Mouse (Mus musculus): ENCODE results near the gene Psma6. TPM values are rescaled to one million over a fixed set of nuclear protein-coding genes. Genes with fewer than 3 reads are reported as not detected.
A peak's percentile ranks its signal among the peaks of the same experiment; 100 is the strongest.

The Psma6 gene
- polyA plus RNA-seq, 1 experiment from 2014 or later = 281 TPM

DNA sequence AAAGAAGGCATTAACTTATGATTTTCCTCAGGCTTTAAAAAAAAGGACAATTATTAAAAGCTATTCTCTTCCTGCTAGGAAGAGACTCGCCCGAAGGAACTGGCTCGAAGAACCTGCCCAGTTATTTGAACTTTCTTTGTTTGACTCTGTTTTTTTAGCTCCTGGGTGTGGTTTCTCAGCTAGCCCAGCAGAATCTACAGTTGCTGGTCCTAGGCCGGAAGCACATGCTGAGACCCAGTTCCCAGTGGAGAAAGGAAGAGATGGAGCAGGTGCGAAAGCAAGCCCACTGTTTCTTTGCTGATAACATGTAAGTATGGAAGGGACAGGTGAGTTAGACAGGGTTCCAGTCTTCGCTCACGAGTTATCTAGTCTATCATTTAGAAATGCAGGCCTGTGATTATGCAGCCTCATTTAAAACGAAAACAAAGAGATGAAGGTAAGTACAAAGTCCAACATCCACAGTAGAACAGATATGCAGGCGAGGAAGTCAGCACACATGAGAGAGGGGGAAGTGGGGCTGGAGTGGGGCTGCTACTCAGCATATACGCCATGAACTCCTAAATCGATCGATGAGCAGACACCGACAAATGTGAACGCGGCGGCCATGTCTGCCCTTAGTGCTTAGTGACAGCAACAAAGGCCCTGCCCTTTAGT is 6.9 kb upstream of the Psma6 start:
- H3K9me3 ChIP-seq (replicated peaks) = no peaks in the 10 kb centered on the region
- no peaks in the 10 kb centered on the region for H3K4me1 ChIP-seq (replicated peaks)
- no peak overlapping the region for H3K4me3 ChIP-seq (replicated peaks)
- no peak for DNase-seq
- no peak for ATAC-seq (ENCODE audit: low read depth)
- no peak overlapping the region for H3K4me2 ChIP-seq
- no peak overlapping the region for H3K27ac ChIP-seq
- H3K9ac ChIP-seq = no peak overlapping the region
- H3K27me3 ChIP-seq = no peaks in the 10 kb centered on the region
- H3K36me3 ChIP-seq = peaks cover 4% of the 10 kb centered on the region
- 83% methylated on average over 16 of the region's 16 CpGs for WGBS (ENCODE audit: insufficient replicate concordance)

GRCm38 (mm10) chr12:55377610-55377980 is 6.4 kb upstream of the Psma6 start:
- no peak overlapping the region for H3K4me2 ChIP-seq
- no peak overlapping the region for H3K27ac ChIP-seq
- DNase-seq (no peak), ATAC-seq (ENCODE audit: low read depth) (no peak)
- peaks cover 4% of the 10 kb centered on the region for H3K36me3 ChIP-seq
- no peak overlapping the region for H3K4me3 ChIP-seq (replicated peaks)
- WGBS (ENCODE audit: insufficient replicate concordance) = 71% methylated on average over 6 of the region's 6 CpGs
- no peaks in the 10 kb centered on the region for H3K4me1 ChIP-seq (replicated peaks)
- no peak overlapping the region for H3K9ac ChIP-seq
- no peaks in the 10 kb centered on the region for H3K9me3 ChIP-seq (replicated peaks)
- H3K27me3 ChIP-seq = no peaks in the 10 kb centered on the region

DNA sequence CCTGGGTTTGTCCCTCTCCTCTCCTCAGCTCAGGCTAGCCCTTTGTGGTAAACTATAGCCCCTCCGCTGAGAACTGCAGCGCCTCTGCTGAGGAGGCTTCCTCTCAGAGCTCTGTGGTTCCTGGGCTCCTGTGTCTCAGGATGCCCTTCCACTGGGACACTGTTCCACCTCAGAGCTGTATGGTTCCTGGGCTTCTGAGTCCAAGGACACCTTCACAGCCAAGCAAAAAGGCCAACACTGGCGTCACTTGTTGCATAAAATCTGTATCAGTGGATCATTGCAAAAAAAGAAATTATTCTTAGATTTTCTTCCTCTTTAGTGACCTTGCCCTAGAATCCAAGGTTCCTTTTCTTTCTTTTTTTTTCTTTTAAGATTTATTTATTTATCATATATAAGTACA is 804 bp downstream of the Psma6 start:
- DNase-seq (no peak), ATAC-seq (ENCODE audit: low read depth) (no peak)
- no peak overlapping the region for H3K4me2 ChIP-seq
- H3K27ac ChIP-seq = no peak overlapping the region
- no peaks in the 10 kb centered on the region for H3K36me3 ChIP-seq
- WGBS (ENCODE audit: insufficient replicate concordance) = 69% methylated on average over 3 of the region's 3 CpGs
- H3K27me3 ChIP-seq = no peaks in the 10 kb centered on the region
- no peak overlapping the region for H3K4me3 ChIP-seq (replicated peaks)
- H3K9me3 ChIP-seq (replicated peaks) = no peaks in the 10 kb centered on the region
- no peak overlapping the region for H3K9ac ChIP-seq
- peaks cover 28% of the 10 kb centered on the region for H3K4me1 ChIP-seq (replicated peaks)

DNA sequence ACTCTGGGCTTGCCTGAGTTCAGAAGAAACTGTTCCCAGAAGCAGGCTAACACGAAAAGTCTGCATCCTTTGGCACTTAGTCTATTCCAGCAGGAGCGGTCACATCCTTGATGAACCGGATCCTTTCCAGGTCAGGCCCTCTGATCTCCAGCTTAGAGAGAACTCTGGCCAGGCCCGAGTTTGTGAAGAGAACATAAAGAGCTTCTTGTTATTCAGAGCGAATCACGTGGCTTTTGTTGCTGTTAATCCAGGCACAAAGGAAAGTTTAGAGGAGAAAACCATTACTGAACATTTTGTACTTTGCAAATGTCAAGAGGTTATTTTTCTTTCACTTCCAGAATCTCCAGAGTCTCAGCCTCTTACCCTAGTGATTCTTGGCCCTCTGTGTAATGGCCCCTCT is 1.9 kb downstream of the Psma6 start:
- WGBS (ENCODE audit: insufficient replicate concordance) = 73% methylated on average over 6 of the region's 6 CpGs
- DNase-seq = no peak

GRCm38 (mm10) chr12:55386456-55386855 is 2.4 kb downstream of the Psma6 start:
- no peaks in the 10 kb centered on the region for H3K36me3 ChIP-seq
- no peak overlapping the region for H3K4me3 ChIP-seq (replicated peaks)
- peaks cover 34% of the 10 kb centered on the region for H3K4me1 ChIP-seq (replicated peaks)
- ATAC-seq (ENCODE audit: low read depth) = no peak
- no peaks in the 10 kb centered on the region for H3K9me3 ChIP-seq (replicated peaks)
- peaks cover 12% of the 10 kb centered on the region for H3K27me3 ChIP-seq
- no peak for DNase-seq
- no peak overlapping the region for H3K9ac ChIP-seq
- H3K4me2 ChIP-seq = no peak overlapping the region
- no peak overlapping the region for H3K27ac ChIP-seq
- 74% methylated on average over 9 of the region's 9 CpGs for WGBS (ENCODE audit: insufficient replicate concordance)

More for the DNA sequence above, 1.9 kb downstream of the Psma6 start:
- H3K27me3 ChIP-seq = peaks cover 8% of the 10 kb centered on the region; the same call in 1 of the 2 replicates
- no peak overlapping the region for H3K27ac ChIP-seq
- H3K36me3 ChIP-seq = no peaks in the 10 kb centered on the region
- H3K9ac ChIP-seq = no peak overlapping the region
- no peak overlapping the region for H3K4me2 ChIP-seq
- no peak overlapping the region for H3K4me3 ChIP-seq (replicated peaks)
- ATAC-seq (ENCODE audit: low read depth) = no peak
- peaks cover 34% of the 10 kb centered on the region for H3K4me1 ChIP-seq (replicated peaks)
- no peaks in the 10 kb centered on the region for H3K9me3 ChIP-seq (replicated peaks)

DNA sequence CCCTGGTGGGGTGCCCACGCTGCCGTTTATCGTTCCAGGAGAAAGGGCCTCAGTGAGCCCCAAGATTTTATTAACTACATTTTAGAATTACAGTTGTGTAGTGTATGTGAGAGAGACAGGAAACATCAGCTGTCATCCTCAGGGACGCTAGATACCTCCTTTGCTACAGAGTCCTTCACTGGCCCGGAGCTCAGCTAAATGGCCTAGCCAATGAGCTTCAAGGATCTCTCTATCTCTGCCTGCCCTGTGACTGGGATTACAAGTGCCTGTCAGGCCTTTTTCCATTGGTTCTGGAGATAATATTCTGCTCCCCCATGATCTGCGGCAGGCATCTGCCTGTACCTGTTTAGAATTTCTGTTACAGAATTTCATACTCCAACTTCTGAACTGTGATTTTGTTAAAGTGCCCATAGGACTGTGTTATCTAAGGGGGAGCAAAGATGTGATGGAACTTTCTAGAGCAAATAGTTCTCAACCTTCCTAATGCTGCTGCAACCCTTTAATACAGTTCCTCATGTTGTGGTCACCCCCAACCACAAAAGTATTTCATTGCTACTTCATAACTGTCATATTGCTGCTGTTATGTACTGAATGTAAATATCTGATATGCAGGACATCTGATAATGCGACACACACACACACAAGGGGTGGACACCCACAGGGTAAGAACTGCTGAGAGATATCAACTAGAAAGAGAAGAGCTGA is 3.2 kb downstream of the Psma6 start:
- no peak overlapping the region for H3K27ac ChIP-seq
- WGBS (ENCODE audit: insufficient replicate concordance) = 44% methylated on average over 7 of the region's 7 CpGs

DNA sequence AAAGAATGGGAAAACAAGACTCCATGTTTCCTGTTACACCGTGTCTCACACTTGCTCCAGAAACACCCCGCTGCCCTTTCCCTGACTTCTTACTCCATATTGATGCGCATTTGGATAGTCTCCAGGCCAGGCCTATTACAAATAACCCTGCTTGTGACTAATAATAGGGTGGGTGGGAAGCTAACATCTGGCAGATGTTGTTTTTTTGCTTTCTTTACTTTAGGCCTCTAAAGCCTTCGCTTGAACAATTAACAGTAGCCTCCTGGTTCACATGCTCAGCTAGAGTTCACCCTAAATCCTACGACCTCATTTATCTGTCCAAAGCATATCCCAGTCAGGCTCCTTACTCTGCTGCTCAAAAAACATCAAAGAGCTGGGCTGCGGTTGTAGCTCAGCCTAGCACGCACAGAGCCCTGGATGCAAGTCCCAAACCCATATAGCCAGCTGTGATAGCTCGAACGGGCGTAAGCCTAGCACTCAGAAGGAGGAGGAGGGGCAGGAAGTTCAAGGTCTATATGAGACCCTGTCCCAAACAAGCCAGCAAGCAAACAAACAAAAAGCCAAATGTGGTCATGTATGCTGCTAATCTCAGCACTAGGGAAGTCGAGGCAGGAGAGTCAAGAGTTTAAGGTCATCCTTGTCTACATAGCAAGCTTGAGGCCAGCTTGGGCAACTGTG is 3.9 kb downstream of the Psma6 start:
- H3K4me1 ChIP-seq (replicated peaks) = peaks cover 34% of the 10 kb centered on the region
- H3K9ac ChIP-seq = peak overlapping the region; percentile 17; the same call in 1 of the 2 replicates
- peaks cover 13% of the 10 kb centered on the region for H3K27me3 ChIP-seq
- H3K4me2 ChIP-seq = no peak overlapping the region
- no peaks in the 10 kb centered on the region for H3K9me3 ChIP-seq (replicated peaks)
- H3K4me3 ChIP-seq (replicated peaks) = no peak overlapping the region
- WGBS (ENCODE audit: insufficient replicate concordance) = 45% methylated on average over 11 of the region's 11 CpGs
- ATAC-seq (ENCODE audit: low read depth) = no peak
- H3K27ac ChIP-seq = peak overlapping the region; percentile 29; the same call in 1 of the 2 replicates
- no peaks in the 10 kb centered on the region for H3K36me3 ChIP-seq
- no peak for DNase-seq

More for the DNA sequence above, 3.2 kb downstream of the Psma6 start:
- H3K4me3 ChIP-seq (replicated peaks) = no peak overlapping the region
- no peak overlapping the region for H3K4me2 ChIP-seq
- H3K4me1 ChIP-seq (replicated peaks) = peaks cover 34% of the 10 kb centered on the region
- no peaks in the 10 kb centered on the region for H3K36me3 ChIP-seq
- DNase-seq (no peak), ATAC-seq (ENCODE audit: low read depth) (0 out of 2 replicates have a peak, but pooled peaks have one; percentile 29)
- H3K9me3 ChIP-seq (replicated peaks) = no peaks in the 10 kb centered on the region
- peaks cover 13% of the 10 kb centered on the region for H3K27me3 ChIP-seq
- H3K9ac ChIP-seq = no peak overlapping the region

DNA sequence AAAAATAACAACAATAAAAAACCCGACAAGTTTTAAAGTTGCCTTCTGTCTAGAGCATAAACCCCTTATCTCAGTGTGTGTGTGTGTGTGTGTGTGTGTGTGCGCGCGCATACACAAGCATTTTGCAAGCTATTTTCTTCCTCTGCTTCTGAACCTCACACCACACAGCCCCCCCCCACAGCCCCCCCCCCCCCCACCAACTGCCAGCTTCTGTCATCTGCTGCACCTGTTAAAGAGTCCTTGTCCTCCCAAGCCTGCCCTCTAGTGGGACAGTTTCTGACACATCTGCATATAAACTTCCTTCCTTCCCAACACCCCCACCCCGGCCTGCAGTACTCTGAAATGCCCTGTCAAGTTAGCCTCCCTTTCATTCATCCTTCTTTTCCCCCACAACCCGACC is 4.5 kb downstream of the Psma6 start:
- H3K4me2 ChIP-seq = no peak overlapping the region
- ATAC-seq (ENCODE audit: low read depth) (no peak), DNase-seq (peak; percentile 15)
- 35% methylated on average over 6 of the region's 6 CpGs for WGBS (ENCODE audit: insufficient replicate concordance)
- H3K9me3 ChIP-seq (replicated peaks) = no peaks in the 10 kb centered on the region
- no peaks in the 10 kb centered on the region for H3K36me3 ChIP-seq
- peak overlapping the region; percentile 29; the same call in 1 of the 2 replicates for H3K27ac ChIP-seq
- no peak overlapping the region for H3K9ac ChIP-seq
- peaks cover 13% of the 10 kb centered on the region for H3K27me3 ChIP-seq
- peaks cover 34% of the 10 kb centered on the region for H3K4me1 ChIP-seq (replicated peaks)
- H3K4me3 ChIP-seq (replicated peaks) = no peak overlapping the region

- Histone ChIP-seq H3K4me3 (replicated peaks) (no peak overlapping the region), H3K4me2 (no peak overlapping the region), H3K9ac (no peak overlapping the region), H3K4me1 (replicated peaks) (peaks cover 34% of the 10 kb centered on the region), H3K27me3 (peaks cover 13% of the 10 kb centered on the region), H3K36me3 (no peaks in the 10 kb centered on the region), H3K9me3 (replicated peaks) (no peaks in the 10 kb centered on the region), H3K27ac (no peak overlapping the region)
- DNase-seq = no peak
- 34% methylated on average over 17 of the region's 17 CpGs for WGBS (ENCODE audit: insufficient replicate concordance)
- no peak for ATAC-seq (ENCODE audit: low read depth)
Measured at GRCm38 (mm10) chr12:55389132-55390081, 5.4 kb downstream of the Psma6 start.

DNA sequence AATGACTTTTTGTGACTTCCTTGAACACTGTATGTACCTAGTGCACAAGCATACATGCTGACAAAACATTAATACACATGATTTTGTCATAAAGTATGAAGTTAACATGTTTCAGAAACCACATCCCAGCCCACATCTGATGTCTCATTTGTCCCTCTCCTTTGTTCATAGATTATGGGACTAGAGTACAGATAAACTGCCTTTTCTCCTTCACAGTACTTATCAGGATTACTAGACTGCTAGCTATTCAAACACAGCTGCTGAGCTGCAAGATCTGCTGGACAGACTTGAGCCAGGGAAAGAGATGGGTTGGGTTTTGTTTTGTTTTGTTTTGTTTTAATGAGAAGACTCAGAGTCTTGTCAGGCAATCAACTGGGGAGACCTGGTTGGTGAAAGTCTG is 8.1 kb downstream of the Psma6 start:
- no peak overlapping the region for H3K9ac ChIP-seq
- no peaks in the 10 kb centered on the region for H3K36me3 ChIP-seq
- peaks cover 28% of the 10 kb centered on the region for H3K4me1 ChIP-seq (replicated peaks)
- no peaks in the 10 kb centered on the region for H3K9me3 ChIP-seq (replicated peaks)
- no peak overlapping the region for H3K27ac ChIP-seq
- ATAC-seq (ENCODE audit: low read depth) (no peak), DNase-seq (no peak)
- no peak overlapping the region for H3K4me2 ChIP-seq
- H3K27me3 ChIP-seq = peaks cover 13% of the 10 kb centered on the region
- H3K4me3 ChIP-seq (replicated peaks) = no peak overlapping the region

All from liver, embryonic 13.5 days (tissue).